Mouse (Mus musculus) CH12.LX (cell line): ENCODE measurements around the gene Nudt19. TPM values are rescaled to one million over a fixed set of nuclear protein-coding genes. Genes with fewer than 3 reads are reported as not detected.

Experiments used
- DNase-seq: peaks from one replicate; pipeline ENCODE4 v3.0.0-alpha.2; 2013; ENCODE audit errors: extremely low read depth
- H3K27ac ChIP-seq: 2 replicates; pipeline ENCODE4 v1.5.1; 2012; ENCODE audit warnings: low read depth, mild to moderate bottlenecking, control low read depth, moderate library complexity; ENCODE audit not compliant: insufficient read depth
- H3K27me3 ChIP-seq: replicated peaks from 2 replicates; pipeline ENCODE3; 2012; ENCODE audit warnings: inconsistent platforms
- H3K36me3 ChIP-seq, 2 experiments: replicated peaks in 1 of 2; 2 replicates each; pipeline versions ENCODE3 to v1.6.1; 2012; ENCODE audit warnings: inconsistent platforms in 1 of 2, low read length in 1 of 2, mild to moderate bottlenecking in 1 of 2, mixed read lengths in 1 of 2, moderate library complexity in 1 of 2; ENCODE audit not compliant: control insufficient read depth in 1 of 2, insufficient read depth in 1 of 2
- H3K4me1 ChIP-seq, 2 experiments: 2 replicates each; pipeline ENCODE4 v1.6.1; 2012; ENCODE audit warnings: inconsistent platforms in 1 of 2, moderate library complexity in 1 of 2; ENCODE audit not compliant: insufficient read depth in 2 of 2, control insufficient read depth in 1 of 2
- H3K4me2 ChIP-seq: 2 replicates; pipeline ENCODE4 v1.6.1; 2012; ENCODE audit warnings: low read depth, mild to moderate bottlenecking, control low read depth; ENCODE audit not compliant: poor library complexity, insufficient read depth, severe bottlenecking
- H3K4me3 ChIP-seq, 3 experiments: fragments of 150-350 bp in 1 of 3; sonication (generic) in 1 of 3; replicated peaks in 1 of 3; 2 replicates each; pipeline versions ENCODE3 to v1.5.1; 2011 to 2012; ENCODE audit warnings: low read depth in 2 of 3, low read length in 2 of 3, mild to moderate bottlenecking in 2 of 3, moderate library complexity in 2 of 3, control low read depth in 1 of 3, improper control_type of control experiment in 1 of 3, inconsistent platforms in 1 of 3, mixed read lengths in 1 of 3; ENCODE audit not compliant: poor library complexity in 1 of 3
- H3K79me2 ChIP-seq: replicated peaks from 2 replicates; pipeline ENCODE4 v1.6.1; 2012; ENCODE audit warnings: mild to moderate bottlenecking, moderate library complexity; ENCODE audit not compliant: control insufficient read depth, poor library complexity, insufficient read depth, severe bottlenecking; ENCODE audit errors: extremely low read depth
- H3K9ac ChIP-seq: 2 replicates; pipeline ENCODE4 v1.6.1; 2012; ENCODE audit warnings: low read depth, mild to moderate bottlenecking, control low read depth, moderate library complexity; ENCODE audit not compliant: insufficient read depth
- H3K9me3 ChIP-seq: replicated peaks from 2 replicates; pipeline ENCODE3; 2012; ENCODE audit warnings: low read length, inconsistent platforms, mixed read lengths
- BHLHE40 ChIP-seq: IDR thresholded peaks from 2 replicates; pipeline ENCODE4 v1.6.1; 2011; ENCODE audit warnings: mild to moderate bottlenecking, low read depth, low read length, improper control_type of control experiment
- CHD1 ChIP-seq: IDR thresholded peaks from 2 replicates; pipeline ENCODE4 v1.6.1; 2012; ENCODE audit warnings: low read depth, low read length, improper control_type of control experiment, inconsistent platforms
- CTCF ChIP-seq, 2 experiments: IDR thresholded peaks in 1 of 2; conservative IDR thresholded peaks in 1 of 2; 2 replicates each; pipeline ENCODE4 v1.5.1; 2011 to 2012; ENCODE audit warnings: low read depth in 2 of 2, low read length in 2 of 2, improper control_type of control experiment in 1 of 2, inconsistent platforms in 1 of 2, mild to moderate bottlenecking in 1 of 2, moderate library complexity in 1 of 2
- ELF1 ChIP-seq: IDR thresholded peaks from 2 replicates; pipeline ENCODE4 v1.6.1; 2014; ENCODE audit warnings: low read depth, mild to moderate bottlenecking, inconsistent platforms, low read length, improper control_type of control experiment
- EP300 ChIP-seq: IDR thresholded peaks from 2 replicates; pipeline ENCODE4 v1.6.1; 2011; ENCODE audit warnings: low read length, improper control_type of control experiment
- ETS1 ChIP-seq: conservative IDR thresholded peaks from 2 replicates; pipeline ENCODE4 v1.6.1; 2012; ENCODE audit warnings: low read depth, mild to moderate bottlenecking, inconsistent platforms, low read length, improper control_type of control experiment, moderate library complexity
- JUN ChIP-seq: IDR thresholded peaks from 2 replicates; pipeline ENCODE4 v1.6.1; 2011; ENCODE audit warnings: low read depth, mild to moderate bottlenecking, low read length, improper control_type of control experiment, moderate library complexity; ENCODE audit not compliant: insufficient read depth
- JUND ChIP-seq: conservative IDR thresholded peaks from 2 replicates; pipeline ENCODE4 v1.6.1; 2011; ENCODE audit warnings: low read depth, low read length, improper control_type of control experiment
- KAT2A ChIP-seq: IDR thresholded peaks from 2 replicates; pipeline ENCODE4 v1.6.1; 2012; ENCODE audit warnings: low read length, improper control_type of control experiment, inconsistent platforms; ENCODE audit not compliant: insufficient replicate concordance
- MAX ChIP-seq: IDR thresholded peaks from 2 replicates; pipeline ENCODE4 v1.6.1; 2011; ENCODE audit warnings: low read length, improper control_type of control experiment
- MEF2A ChIP-seq: IDR thresholded peaks from 2 replicates; pipeline ENCODE4 v1.6.1; 2014; ENCODE audit warnings: low read depth, mild to moderate bottlenecking, inconsistent platforms, low read length, improper control_type of control experiment, borderline replicate concordance
- MXI1 ChIP-seq: IDR thresholded peaks from 2 replicates; pipeline ENCODE4 v1.6.1; 2011; ENCODE audit warnings: mild to moderate bottlenecking, low read depth, low read length, improper control_type of control experiment
- NRF1 ChIP-seq: IDR thresholded peaks from 2 replicates; pipeline ENCODE4 v1.6.1; 2014; ENCODE audit warnings: low read depth, mild to moderate bottlenecking, inconsistent platforms, low read length, improper control_type of control experiment, moderate library complexity
- POLR2A ChIP-seq: IDR thresholded peaks from 2 replicates; pipeline ENCODE4 v1.6.1; 2011; ENCODE audit warnings: low read depth, mild to moderate bottlenecking, improper control_type of control experiment, low read length
- POLR2AphosphoS2 ChIP-seq: IDR thresholded peaks from 2 replicates; pipeline ENCODE4 v1.6.1; 2011; ENCODE audit warnings: low read depth, low read length, improper control_type of control experiment
- RCOR1 ChIP-seq: conservative IDR thresholded peaks from 2 replicates; pipeline ENCODE4 v1.6.1; 2012; ENCODE audit warnings: low read depth, mild to moderate bottlenecking, inconsistent platforms, low read length, improper control_type of control experiment
- SIN3A ChIP-seq: IDR thresholded peaks from 2 replicates; pipeline ENCODE4 v1.6.1; 2012; ENCODE audit warnings: low read length, improper control_type of control experiment, inconsistent platforms
- SMC3 ChIP-seq: IDR thresholded peaks from 2 replicates; pipeline ENCODE4 v1.6.1; 2011; ENCODE audit warnings: low read depth, low read length, improper control_type of control experiment
- TBP ChIP-seq: conservative IDR thresholded peaks from 2 replicates; pipeline ENCODE4 v1.6.1; 2011; ENCODE audit warnings: low read depth, low read length, improper control_type of control experiment
- UBTF ChIP-seq: IDR thresholded peaks from 2 replicates; pipeline ENCODE4 v1.6.1; 2012; ENCODE audit warnings: low read depth, mild to moderate bottlenecking, inconsistent platforms, low read length, improper control_type of control experiment, moderate library complexity
- USF1 ChIP-seq: IDR thresholded peaks from 2 replicates; pipeline ENCODE4 v1.6.1; 2014; ENCODE audit warnings: low read depth, mild to moderate bottlenecking, inconsistent platforms, low read length, improper control_type of control experiment
- USF2 ChIP-seq: conservative IDR thresholded peaks from 2 replicates; pipeline ENCODE4 v1.6.1; 2011; ENCODE audit warnings: low read depth, low read length, improper control_type of control experiment
- ZKSCAN1 ChIP-seq: IDR thresholded peaks from 2 replicates; pipeline ENCODE4 v1.6.1; 2012; ENCODE audit warnings: low read depth, inconsistent platforms, low read length, improper control_type of control experiment, borderline replicate concordance
- ZMIZ1 ChIP-seq: IDR thresholded peaks from 2 replicates; pipeline ENCODE4 v1.6.1; 2012; ENCODE audit warnings: low read depth, mild to moderate bottlenecking, inconsistent platforms, low read length, improper control_type of control experiment
- dilution Hi-C: fragments of 300-500 bp; cut with MboI; formaldehyde crosslinking; loops from 2 replicates; pipeline ENCODE4 v1.14.3; 2020; ENCODE audit warnings: low sequenced_read_pairs; ENCODE audit not compliant: extremely low pct_unique_long_range_greater_than_20kb, extremely low pct_ligation_motif_present
- in situ Hi-C: fragments of 300-500 bp; cut with MboI; formaldehyde crosslinking; loops from 3 replicates; pipeline ENCODE4 v1.14.3; 2019; ENCODE audit warnings: low sequenced_read_pairs, low pct_ligation_motif_present, low pct_unique_long_range_greater_than_20kb, mixed read lengths
- polyA plus RNA-seq: library from polyadenylated mRNA; unstranded; fragments of >175 nt; gene quantifications from 2 replicates; pipeline ENCODE4 v1.2.1, GENCODE M21; 2012; ENCODE audit warnings: low read depth; ENCODE audit not compliant: insufficient read length
- total RNA-seq, 2 experiments: library from RNA; depleted of rRNA; stranded (reverse); fragments of 300-350 nt in 1 of 2; fragments of >200 nt in 1 of 2; gene quantifications; 2 replicates each; pipeline ENCODE4 v1.2.3; 2012 to 2014

Nudt19 gene
- total and polyA plus RNA-seq, 3 experiments = 29.8 to 130 (median 58.0) TPM

DNA sequence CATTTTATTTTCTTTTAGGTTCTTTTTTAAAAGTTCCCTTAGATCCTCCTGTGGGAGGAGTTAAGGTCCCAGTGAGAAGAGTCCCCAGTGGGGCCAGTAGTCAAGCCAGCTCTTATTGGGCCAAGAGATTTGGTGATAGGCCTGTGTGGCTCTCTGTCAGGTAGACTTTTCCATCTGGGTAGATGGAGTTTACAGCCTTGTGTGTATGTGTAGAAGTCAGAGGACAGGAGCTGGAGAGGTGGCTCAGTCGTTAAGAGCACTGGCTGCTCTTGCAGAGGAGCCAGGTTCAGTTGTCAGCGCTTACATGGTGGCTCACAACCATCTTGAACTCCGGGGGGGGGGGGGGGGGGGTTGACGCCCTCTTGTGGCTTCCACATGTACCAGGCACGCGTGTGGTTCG, 33.4 kb upstream of the Nudt19 start:
- dilution Hi-C loops (no loop called here), in situ Hi-C loops (loop anchor here (5.0 kb wide), 1 partner anchor 38 kb away; no protein-coding TSS in a partner anchor)
- peaks cover 26 to 42% of the 10 kb centered on the region in 2 experiments for H3K36me3 ChIP-seq
- TF ChIP-seq MXI1 (no peak), KAT2A (no peak), ELF1 (no peak), BHLHE40 (no peak), SMC3 (no peak), SIN3A (no peak), ZKSCAN1 (no peak), POLR2A (no peak), USF1 (no peak), JUND (no peak), ZMIZ1 (no peak), MEF2A (no peak), CTCF (conservative IDR thresholded peaks at IDR 0.05 in 1 of 2, IDR thresholded peaks at IDR 0.05 in 1 of 2; ENCODE audit: low read depth in 2 of 2, low read length in 2 of 2) (no peak), JUN (no peak), CHD1 (no peak), USF2 (no peak)
- no peak overlapping the region for H3K27ac ChIP-seq
- DNase-seq = no peak
- no peak overlapping the region for H3K4me2 ChIP-seq
- peaks cover 4% of the 10 kb centered on the region; the same call in 1 of the 2 replicates for H3K79me2 ChIP-seq
- peaks cover 3% of the 10 kb centered on the region for H3K9me3 ChIP-seq
- peaks cover 5 to 36% of the 10 kb centered on the region in 2 experiments for H3K4me1 ChIP-seq
- H3K9ac ChIP-seq = no peak overlapping the region
- H3K27me3 ChIP-seq = peaks cover 7% of the 10 kb centered on the region
- no peak overlapping the region for H3K4me3 ChIP-seq

DNA sequence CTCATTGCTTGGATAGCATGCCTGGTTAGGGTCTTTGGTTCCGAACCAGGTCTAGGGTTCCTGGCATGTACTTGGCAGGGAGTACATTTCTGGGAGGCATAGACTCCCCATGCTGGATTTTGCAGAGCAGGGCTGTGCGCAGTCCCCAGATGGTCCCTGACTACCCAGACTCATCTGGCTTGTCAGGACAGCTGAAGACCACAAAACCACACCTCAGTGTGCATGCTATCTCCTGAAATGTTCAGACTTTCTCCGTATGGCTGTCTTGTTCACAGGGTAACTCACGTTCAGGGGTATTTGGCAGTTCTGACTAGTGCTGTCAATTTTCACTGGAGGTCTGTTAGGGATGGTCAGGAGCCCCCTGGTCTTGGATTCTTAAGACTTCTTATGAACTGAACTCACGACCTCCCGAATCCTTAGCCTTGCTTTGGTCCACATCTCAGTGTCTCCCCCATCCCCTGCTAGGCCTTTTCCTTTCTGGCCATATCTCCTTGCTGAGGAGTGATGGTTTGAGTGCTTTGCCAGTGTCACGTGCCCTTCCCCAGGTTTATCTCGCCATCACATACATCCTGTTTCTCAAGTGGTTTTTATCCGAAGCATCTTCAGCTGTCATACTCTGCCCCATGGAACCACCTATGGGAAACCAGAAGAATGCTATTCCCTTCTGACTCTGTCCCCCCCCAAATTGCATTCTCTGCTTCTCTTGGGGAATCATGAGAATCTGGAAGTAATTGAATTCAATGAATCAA, 32.8 kb upstream of the Nudt19 start:
- H3K4me2 ChIP-seq = no peak overlapping the region

More for the DNA sequence above, 32.8 kb upstream of the Nudt19 start:
- no peak overlapping the region for H3K4me3 ChIP-seq
- peaks cover 4% of the 10 kb centered on the region for H3K9me3 ChIP-seq
- no peak overlapping the region for H3K9ac ChIP-seq
- TF ChIP-seq RCOR1 (no peak), USF1 (no peak), MAX (no peak), SIN3A (no peak), POLR2AphosphoS2 (no peak), UBTF (no peak), NRF1 (no peak), KAT2A (no peak), TBP (no peak), EP300 (no peak), ZMIZ1 (no peak), MXI1 (no peak), BHLHE40 (no peak), ETS1 (no peak), CTCF (conservative IDR thresholded peaks at IDR 0.05 in 1 of 2, IDR thresholded peaks at IDR 0.05 in 1 of 2; ENCODE audit: low read depth in 2 of 2, low read length in 2 of 2) (no peak)
- no peak for DNase-seq
- peaks cover 23 to 38% of the 10 kb centered on the region in 2 experiments for H3K36me3 ChIP-seq
- in situ Hi-C loops = loop anchor here (5.0 kb wide), 1 partner anchor 38 kb away; no protein-coding TSS in a partner anchor
- H3K27ac ChIP-seq = no peak overlapping the region
- H3K4me1 ChIP-seq = peaks cover 8 to 33% of the 10 kb centered on the region in 2 experiments
- H3K27me3 ChIP-seq = peaks cover 12% of the 10 kb centered on the region
- dilution Hi-C loops = no loop called here
- peaks cover 4% of the 10 kb centered on the region; the same call in 1 of the 2 replicates for H3K79me2 ChIP-seq
